Mouse (Mus musculus) E14TG2a.4 (cell line): ENCODE results near the gene Lrfn3.

Experiments used
- H3K27me3 ChIP-seq: 2 replicates; pipeline ENCODE4 v1.6.1; 2014; ENCODE audit warnings: low read length, control low read depth; ENCODE audit not compliant: insufficient read depth
- H3K36me3 ChIP-seq: 2 replicates; pipeline ENCODE4 v1.6.1; 2014; ENCODE audit warnings: low read length, control low read depth; ENCODE audit not compliant: insufficient read depth
- H3K4me1 ChIP-seq: replicated peaks from 2 replicates; pipeline ENCODE4 v1.6.1; 2014; ENCODE audit warnings: low read depth, low read length, control low read depth
- H3K4me3 ChIP-seq: replicated peaks from 2 replicates; pipeline ENCODE4 v1.5.1; 2014; ENCODE audit warnings: mild to moderate bottlenecking, low read length
- H3K9me3 ChIP-seq: 2 replicates; pipeline ENCODE4 v1.6.1; 2014; ENCODE audit warnings: low read length, control low read depth
- CTCF ChIP-seq: conservative IDR thresholded peaks from 2 replicates; pipeline ENCODE4 v1.5.1; 2014; ENCODE audit warnings: low read length
- NANOG ChIP-seq: IDR thresholded peaks from 2 replicates; pipeline ENCODE4 v1.6.1; 2014; ENCODE audit warnings: borderline replicate concordance, low read length, mixed read lengths
- POU5F1 ChIP-seq: IDR thresholded peaks from 2 replicates; pipeline ENCODE4 v1.6.1; 2014; ENCODE audit warnings: low read length, borderline replicate concordance

Lrfn3 gene

GRCm38 (mm10) chr7:30392746-30393520 is 30.4 kb upstream of the Lrfn3 start:
- no peaks in the 10 kb centered on the region for H3K9me3 ChIP-seq
- no peak for TF ChIP-seq CTCF
- TF ChIP-seq NANOG, result no peak
- no peak for TF ChIP-seq POU5F1
- no peak overlapping the region for H3K4me3 ChIP-seq
- H3K4me1 ChIP-seq, result 0 out of 2 replicates have a peak, but pooled peaks cover 6% of the 10 kb centered on the region
- peaks cover 8% of the 10 kb centered on the region for H3K27me3 ChIP-seq
- no peaks in the 10 kb centered on the region for H3K36me3 ChIP-seq

- H3K9me3 ChIP-seq, result no peaks in the 10 kb centered on the region
- H3K27me3 ChIP-seq, result peaks cover 5% of the 10 kb centered on the region; the same call in 1 of the 2 replicates
- no peaks in the 10 kb centered on the region for H3K36me3 ChIP-seq
- 0 out of 2 replicates have a peak, but pooled peaks cover 5% of the 10 kb centered on the region for H3K4me1 ChIP-seq
- TF ChIP-seq POU5F1 (no peak), NANOG (no peak), CTCF (no peak)
- no peak overlapping the region for H3K4me3 ChIP-seq
Observed at GRCm38 (mm10) chr7:30384106-30384505, 21.5 kb upstream of the Lrfn3 start.

GRCm38 (mm10) chr7:30380061-30380460 is 17.5 kb upstream of the Lrfn3 start:
- peaks cover 11% of the 10 kb centered on the region for H3K27me3 ChIP-seq
- no peak overlapping the region for H3K4me3 ChIP-seq
- TF ChIP-seq NANOG (no peak), CTCF (no peak), POU5F1 (no peak)
- H3K9me3 ChIP-seq, result no peaks in the 10 kb centered on the region
- peaks cover 20% of the 10 kb centered on the region for H3K4me1 ChIP-seq
- no peaks in the 10 kb centered on the region for H3K36me3 ChIP-seq

- TF ChIP-seq POU5F1 (no peak), CTCF (peak; percentile 68), NANOG (no peak)
Observed at GRCm38 (mm10) chr7:30373501-30373962, 11.0 kb upstream of the Lrfn3 start.

GRCm38 (mm10) chr7:30367466-30367865 is 4.9 kb upstream of the Lrfn3 start:
- Histone ChIP-seq H3K36me3 (no peaks in the 10 kb centered on the region), H3K4me3 (no peak overlapping the region)
- TF ChIP-seq POU5F1 (no peak), NANOG (no peak), CTCF (no peak)

More at GRCm38 (mm10) chr7:30373501-30373962, 11.0 kb upstream of the Lrfn3 start:
- no peaks in the 10 kb centered on the region for H3K9me3 ChIP-seq
- peaks cover 41% of the 10 kb centered on the region for H3K4me1 ChIP-seq
- H3K27me3 ChIP-seq, result peaks cover 3% of the 10 kb centered on the region
- H3K36me3 ChIP-seq, result no peaks in the 10 kb centered on the region
- peak overlapping the region; percentile 69 for H3K4me3 ChIP-seq

GRCm38 (mm10) chr7:30363344-30363738 is 769 bp upstream of the Lrfn3 start:
- H3K9me3 ChIP-seq, result no peaks in the 10 kb centered on the region
- H3K4me3 ChIP-seq, result peak overlapping the region; percentile 48
- peaks cover 61% of the 10 kb centered on the region for H3K4me1 ChIP-seq
- TF ChIP-seq CTCF, result no peak
- no peaks in the 10 kb centered on the region for H3K36me3 ChIP-seq
- peaks cover 70% of the 10 kb centered on the region for H3K27me3 ChIP-seq

More at GRCm38 (mm10) chr7:30367466-30367865, 4.9 kb upstream of the Lrfn3 start:
- Histone ChIP-seq H3K4me1 (peaks cover 55% of the 10 kb centered on the region), H3K9me3 (no peaks in the 10 kb centered on the region), H3K27me3 (peaks cover 30% of the 10 kb centered on the region)

- peak overlapping the region; percentile 69 for H3K4me3 ChIP-seq
- TF ChIP-seq CTCF (no peak), POU5F1 (no peak)
- H3K4me1 ChIP-seq, result peaks cover 58% of the 10 kb centered on the region
- peaks cover 91% of the 10 kb centered on the region for H3K27me3 ChIP-seq
- no peaks in the 10 kb centered on the region for H3K9me3 ChIP-seq
- no peaks in the 10 kb centered on the region for H3K36me3 ChIP-seq
Observed at GRCm38 (mm10) chr7:30360028-30360427, 2.5 kb downstream of the Lrfn3 start.

- H3K36me3 ChIP-seq, result no peaks in the 10 kb centered on the region
- H3K4me3 ChIP-seq, result peak overlapping the region; percentile 69
- TF ChIP-seq NANOG (no peak), CTCF (no peak), POU5F1 (no peak)
- H3K27me3 ChIP-seq, result peaks cover 91% of the 10 kb centered on the region
- no peaks in the 10 kb centered on the region for H3K9me3 ChIP-seq
- peaks cover 59% of the 10 kb centered on the region for H3K4me1 ChIP-seq
Observed at GRCm38 (mm10) chr7:30359276-30359865, 3.2 kb downstream of the Lrfn3 start.
